Mouse (Mus musculus): ENCODE measurements around the gene Tnrc6a.

DNA sequence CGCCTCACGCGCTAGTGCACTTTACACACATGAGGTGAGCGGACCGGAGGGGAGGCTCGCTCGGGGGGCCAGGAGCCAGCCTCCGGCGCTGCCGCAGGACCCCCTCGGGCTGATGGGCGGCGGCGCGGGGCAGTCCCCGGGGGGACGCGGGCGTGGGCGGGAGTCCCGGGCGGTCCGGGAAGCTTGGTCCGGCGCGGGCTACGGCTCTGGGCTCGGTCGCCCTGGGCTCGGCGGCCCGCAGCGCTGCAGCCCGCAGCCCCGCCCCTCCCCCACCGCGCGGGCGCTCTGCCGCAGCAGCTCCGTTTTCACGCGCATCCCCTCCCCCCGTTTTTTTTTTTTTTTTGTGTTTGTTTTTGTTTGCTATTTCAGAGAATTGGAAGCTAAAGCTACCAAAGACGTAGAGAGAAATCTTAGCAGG lies 623 bp downstream of the Tnrc6a start:
- TF ChIP-seq POLR2A (IDR thresholded peaks at IDR 0.05; ENCODE audit: control insufficient read depth, extremely low read depth, insufficient read depth, low read length, poor library complexity), result no peak
- no peak for TF ChIP-seq CTCF (IDR thresholded peaks at IDR 0.05; ENCODE audit: borderline replicate concordance, control insufficient read depth, extremely low read depth, insufficient read depth, low read length, poor library complexity)

Data from thymus, adult 2 months (tissue).